Mouse (Mus musculus) c-Kit-positive CD71-positive TER-119-negative erythroid progenitor cells, embryonic 14.5 days (primary cell): ENCODE results near the gene Pdcd6.

ENCODE experiments used
- DNase-seq: peaks from one replicate; pipeline ENCODE4 v3.0.0-alpha.2; 2013; ENCODE audit warnings: low read depth

Gene Pdcd6

GRCm38 (mm10) chr13:74317170-74317849 lies at the start of gene Pdcd6:
TSS of gene Pdcd6 (minus strand) at chr13:74317580.
- peak; percentile 99 for DNase-seq

DNA sequence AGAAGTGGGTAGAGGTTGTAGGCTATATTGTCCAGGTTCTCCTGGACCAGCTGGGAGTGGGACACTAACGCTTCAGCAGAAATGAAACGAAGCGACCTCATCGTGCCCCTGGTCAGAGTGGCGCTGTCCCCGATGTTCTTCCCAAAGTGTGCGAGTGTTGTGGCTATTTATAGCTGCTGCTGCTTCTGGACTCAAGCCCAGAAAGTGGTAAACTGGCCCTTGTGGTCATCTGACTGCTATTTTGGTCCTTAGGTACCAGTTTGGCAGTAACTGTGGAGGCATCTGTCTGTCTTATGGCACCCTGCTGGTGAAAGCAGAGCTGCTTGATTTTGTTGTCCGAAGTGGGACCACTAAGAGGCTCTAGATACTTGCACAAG lies 46.5 kb upstream of the Pdcd6 start, which contains the start of gene Lrrc14b:
Lrrc14b (minus strand) TSS at position 147 of the 377 bp plus-strand sequence.
- no peak for DNase-seq

DNA sequence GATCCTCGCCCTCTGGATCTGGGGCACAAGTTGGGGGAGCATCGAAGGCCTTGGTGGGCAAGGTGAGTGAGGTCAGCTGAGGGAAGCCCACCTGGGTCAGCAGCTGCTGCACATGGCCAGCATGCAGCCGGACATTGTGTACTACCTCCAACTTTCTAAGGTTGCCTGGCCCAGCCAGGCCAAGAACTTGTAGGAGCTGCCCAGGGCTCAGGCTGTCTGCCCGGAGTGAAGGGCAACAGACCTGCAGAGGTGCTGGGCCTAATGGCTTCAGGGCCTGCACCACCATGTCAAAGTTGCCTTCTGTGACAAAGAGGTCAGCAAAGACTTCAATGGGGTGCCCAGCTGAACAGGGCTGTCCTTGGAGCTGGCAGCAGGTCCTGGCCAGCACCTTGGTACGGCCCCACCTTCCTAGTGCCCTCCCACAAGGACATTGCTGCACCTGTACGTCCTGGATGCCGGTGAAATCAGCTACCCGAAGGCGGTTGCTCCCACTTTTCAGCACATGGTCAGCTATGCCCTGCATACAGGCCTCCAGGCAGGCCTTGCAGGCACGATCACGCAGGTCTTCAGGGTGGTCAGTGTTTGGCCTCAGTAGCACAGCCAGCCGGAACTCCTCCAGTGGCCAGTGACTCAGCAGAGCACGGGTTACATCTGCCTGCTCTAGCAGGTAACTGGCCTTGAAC lies 45.9 kb upstream of the Pdcd6 start:
- no peak for DNase-seq

DNA sequence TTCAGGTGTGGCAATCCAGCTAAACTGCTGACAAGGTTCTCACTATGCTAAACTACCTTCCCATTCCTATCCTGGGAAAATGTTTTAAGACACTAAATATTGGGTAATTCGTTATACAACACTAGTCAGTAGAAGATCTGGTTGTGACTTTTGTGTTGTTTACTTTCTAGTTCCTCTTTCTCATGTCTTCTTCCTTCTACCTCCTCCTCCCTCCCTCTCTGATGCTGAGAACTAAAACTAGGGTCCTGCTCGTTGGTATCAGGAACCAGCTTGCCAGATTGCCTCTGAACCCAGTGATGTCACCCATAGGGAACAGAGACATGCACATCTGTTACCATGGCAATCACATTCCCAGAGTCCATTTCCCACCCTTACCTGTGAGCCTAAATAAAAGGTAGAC lies 44.8 kb upstream of the Pdcd6 start:
- no peak for DNase-seq

- DNase-seq: no peak
Observed at GRCm38 (mm10) chr13:74356491-74356890, 39.1 kb upstream of the Pdcd6 start.

GRCm38 (mm10) chr13:74350435-74350906 lies 33.1 kb upstream of the Pdcd6 start:
- peak; percentile 29 for DNase-seq

DNA sequence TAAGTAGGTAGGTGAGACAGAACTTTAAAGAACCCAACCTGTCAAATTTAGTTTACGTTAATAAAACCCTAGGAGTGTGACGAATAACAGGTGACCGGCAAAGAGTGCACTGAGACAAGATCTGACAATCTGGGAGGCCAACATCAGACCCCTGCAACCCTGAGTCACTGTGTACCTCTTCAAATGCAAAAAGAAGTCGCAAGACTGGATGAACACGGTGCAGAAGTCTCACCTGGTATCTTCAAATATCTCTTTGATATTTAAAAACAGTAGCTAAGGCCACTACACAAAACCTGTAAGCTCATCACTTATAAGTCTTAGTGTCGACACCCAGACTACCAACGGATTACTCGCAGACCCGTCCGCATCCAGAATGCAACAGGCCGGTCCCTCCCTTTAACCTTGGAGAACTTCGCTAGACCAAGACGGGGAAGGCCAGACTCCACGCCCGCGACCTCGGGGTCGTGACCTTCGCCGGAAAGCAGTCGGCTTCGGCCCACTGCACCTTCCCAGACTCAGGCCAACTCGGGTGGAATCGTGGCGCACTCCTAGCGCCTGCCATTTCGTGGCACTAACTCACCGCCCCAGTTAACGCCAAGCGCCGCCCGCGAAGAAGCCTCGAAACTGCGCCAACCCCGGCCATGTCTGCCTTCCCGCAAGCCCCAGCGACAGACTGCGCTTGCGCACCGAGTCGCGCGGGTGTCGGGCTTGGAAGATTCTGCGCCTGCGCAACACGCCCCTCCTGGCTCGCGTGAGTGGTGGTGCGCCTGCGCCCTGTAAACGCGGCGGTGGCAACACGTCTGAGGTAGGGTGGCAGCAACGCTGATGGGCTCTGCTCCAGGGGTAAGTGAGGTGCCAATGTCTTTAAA lies 32.4 kb upstream of the Pdcd6 start, which contains the start of the genes Sdha and Ccdc127:
Sdha (minus strand) TSS at position 715 of the 869 bp plus-strand sequence.
Ccdc127 (plus strand) TSS at position 744 of the 869 bp plus-strand sequence.
- peak; percentile 96 for DNase-seq

GRCm38 (mm10) chr13:74341036-74341435 lies 23.7 kb upstream of the Pdcd6 start:
- peak; percentile 51 for DNase-seq

GRCm38 (mm10) chr13:74329321-74329720 lies 11.9 kb upstream of the Pdcd6 start:
- DNase-seq: no peak

DNA sequence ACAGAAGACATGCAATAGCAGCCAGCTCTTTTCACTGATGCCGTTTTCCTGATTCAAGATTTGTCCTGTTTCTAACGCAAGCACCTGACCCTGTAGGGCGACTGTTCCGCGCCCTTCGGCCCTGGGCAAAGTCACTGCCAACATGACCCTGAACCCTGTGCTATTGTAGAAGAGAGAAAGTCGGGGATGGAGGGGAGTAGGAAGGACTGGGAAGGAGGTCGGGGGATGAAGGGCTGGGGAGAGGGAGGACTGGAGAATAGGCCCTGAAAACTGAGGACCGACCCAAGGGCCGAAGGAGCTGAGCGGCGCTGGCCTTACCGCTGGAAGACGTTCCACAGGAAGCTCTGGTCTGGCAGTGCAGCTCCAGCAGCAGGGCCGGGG lies 601 bp downstream of the Pdcd6 start:
- DNase-seq: no peak

DNA sequence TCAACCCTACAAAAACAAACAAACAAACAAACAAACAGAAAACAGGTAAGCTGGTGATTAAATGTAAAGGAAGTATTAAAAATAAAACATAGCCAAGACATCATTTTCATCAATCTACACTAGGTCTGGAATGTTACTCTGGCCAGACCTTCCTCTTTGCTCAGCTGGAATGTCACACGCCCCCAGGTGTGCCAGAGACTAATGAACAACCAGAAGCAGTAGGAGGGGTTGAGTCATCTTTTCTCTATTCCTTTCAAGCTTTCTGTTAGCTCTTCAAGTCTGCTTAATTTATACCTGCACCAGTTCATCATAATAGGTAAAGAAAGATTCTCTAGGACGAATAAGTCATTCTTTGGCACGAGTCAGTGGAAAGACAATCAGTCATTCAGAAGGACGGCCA lies 994 bp downstream of the Pdcd6 start:
- no peak for DNase-seq

DNA sequence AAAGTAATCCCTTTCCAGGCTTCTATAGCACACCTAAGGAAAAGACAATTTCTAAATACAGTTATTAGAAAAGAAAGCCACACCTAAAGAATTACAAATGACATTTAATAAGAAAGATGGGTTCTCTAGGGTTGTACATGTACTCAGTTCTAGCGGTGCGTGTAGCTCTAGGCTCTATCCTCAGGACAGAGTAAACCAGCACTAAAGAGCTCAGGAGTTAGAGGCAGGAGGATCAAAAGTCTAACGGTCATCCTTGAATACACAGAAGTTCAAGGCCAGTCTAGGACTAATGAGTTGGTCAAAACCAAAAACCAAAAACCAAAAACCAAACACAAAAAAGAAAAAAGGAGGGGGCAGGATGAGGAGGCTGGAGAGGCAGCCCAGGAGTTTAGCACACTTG lies 2.8 kb downstream of the Pdcd6 start:
- DNase-seq: no peak

DNA sequence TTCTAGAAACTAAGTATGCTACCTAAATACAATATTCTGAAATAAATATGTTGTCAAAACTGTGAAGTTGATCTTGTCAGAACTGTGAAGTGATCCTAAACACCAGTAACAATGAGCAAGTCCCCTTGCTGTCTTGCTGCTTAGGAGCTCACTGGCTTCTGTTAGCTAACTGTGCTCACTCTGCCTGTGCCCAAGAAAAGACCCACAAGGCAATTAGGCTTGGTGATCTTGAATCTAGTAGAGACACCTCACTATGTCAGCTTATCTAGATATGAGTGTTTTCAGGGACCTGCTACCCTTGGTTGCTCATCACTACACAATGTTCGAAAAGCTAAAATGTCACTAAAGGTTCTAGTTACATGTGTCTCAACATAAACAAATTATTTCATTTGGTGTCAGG lies 11.6 kb downstream of the Pdcd6 start:
- DNase-seq: no peak

- DNase-seq: no peak
Observed at GRCm38 (mm10) chr13:74305380-74305779, 12.0 kb downstream of the Pdcd6 start.

DNA sequence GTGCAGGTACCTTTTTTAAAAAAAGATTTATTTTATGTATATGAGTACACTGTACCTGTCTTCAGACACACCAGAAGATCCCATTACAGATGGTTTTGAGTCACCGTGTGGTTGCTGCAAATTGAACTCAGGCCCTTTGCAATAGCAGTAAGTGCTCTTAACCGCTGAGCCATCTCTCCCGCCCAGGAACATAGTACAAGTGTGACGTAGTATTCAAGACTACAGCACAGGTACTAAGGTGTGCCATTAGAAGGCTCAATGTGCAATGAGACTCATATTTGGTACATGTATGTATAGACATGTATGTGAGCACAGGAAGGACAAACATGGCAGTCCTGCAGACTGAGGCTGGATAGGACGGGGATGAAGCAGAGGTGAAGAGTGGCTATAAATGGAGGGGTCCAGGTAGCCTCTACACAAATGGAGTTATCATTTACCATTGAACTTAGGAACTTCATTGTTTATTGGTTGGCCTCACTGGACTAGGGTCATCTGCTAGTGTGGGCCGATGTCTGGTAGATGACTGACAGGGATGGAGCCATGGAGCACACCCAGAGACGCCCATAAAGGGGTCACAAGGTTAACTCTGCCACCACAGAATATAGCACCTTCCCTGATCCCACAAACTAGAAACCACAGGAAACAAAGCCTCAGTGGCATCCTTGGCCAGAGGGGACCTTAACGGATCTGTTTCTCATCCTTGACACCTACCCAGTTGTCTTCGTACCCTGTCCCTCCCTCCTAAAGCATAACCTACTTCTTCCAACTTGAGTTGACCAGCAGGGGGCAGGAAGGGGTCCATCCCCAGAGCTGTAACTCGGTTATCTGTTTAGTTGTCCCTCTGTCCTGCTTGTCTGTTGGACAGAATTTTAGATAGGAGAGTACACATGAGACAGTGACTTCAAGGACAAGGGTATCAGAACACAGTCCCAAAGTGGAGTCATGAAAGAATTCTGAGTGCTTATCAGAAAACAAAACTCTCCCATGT lies 15.0 kb downstream of the Pdcd6 start:
- DNase-seq: no peak

DNA sequence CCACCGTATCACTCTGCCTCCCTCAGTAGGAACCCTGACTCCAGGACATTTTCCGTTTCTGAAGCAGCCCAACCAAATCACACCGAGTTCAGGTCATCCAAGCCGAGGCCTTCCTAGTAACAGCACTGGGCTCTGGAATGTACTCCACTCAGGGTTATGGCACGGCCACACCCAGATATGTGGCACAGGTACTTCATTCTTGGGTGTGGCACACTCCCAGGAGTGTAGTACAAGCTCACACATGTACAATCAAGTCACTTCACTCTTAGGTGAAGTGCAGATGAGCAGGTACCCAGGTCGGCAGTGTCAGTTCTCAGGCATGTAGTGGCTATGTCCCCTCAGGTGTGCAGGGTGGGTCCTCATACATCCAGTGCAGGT lies 15.8 kb downstream of the Pdcd6 start:
- DNase-seq: no peak

- no peak for DNase-seq
Observed at GRCm38 (mm10) chr13:74300925-74301606, 16.3 kb downstream of the Pdcd6 start.

DNA sequence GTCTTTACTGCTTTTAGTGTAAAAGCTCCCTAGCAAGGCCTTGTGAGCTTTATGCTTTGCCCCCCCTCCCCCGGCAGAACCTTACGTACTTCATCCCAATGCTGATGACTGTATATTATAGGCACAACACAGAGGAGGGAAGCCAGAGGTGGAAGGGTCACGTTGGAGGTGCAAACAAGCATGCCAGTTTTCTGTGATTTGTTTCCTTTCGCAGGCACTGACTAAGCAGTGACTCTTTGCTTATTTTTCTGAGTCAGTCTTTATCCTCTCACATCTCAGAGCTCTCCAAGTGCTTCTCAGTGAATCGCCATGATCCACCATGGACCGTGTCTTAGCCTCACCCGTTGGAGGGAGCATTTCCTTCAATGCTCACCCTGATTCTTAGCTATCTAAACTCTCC lies 21.0 kb downstream of the Pdcd6 start:
- DNase-seq: no peak

DNA sequence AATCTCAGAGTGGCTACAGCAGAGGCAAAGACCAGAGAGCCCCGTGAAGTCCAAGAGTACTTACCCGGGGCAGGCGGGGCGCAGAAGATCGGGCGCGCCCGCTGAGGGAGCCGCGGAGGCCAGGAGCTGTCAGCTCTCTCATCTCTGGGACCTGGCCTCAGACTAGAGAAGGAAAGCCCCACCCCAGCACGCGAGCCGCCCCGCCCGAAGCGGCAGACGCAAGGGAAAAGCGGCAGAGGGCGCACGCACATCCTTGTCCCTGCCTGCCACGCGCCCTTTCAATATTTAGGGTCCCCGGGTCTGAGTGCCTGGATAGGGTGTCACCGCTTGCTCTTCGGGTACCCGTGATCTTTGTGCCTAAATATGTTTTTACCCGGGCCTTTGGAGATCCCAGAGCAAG lies 25.2 kb downstream of the Pdcd6 start, which contains the start of gene Ahrr:
Ahrr (minus strand) TSS at position 165 of the 400 bp plus-strand sequence.
- DNase-seq: peak; percentile 46

- no peak for DNase-seq
Observed at GRCm38 (mm10) chr13:74289646-74290045, 27.7 kb downstream of the Pdcd6 start.

GRCm38 (mm10) chr13:74282299-74282698 lies 35.1 kb downstream of the Pdcd6 start:
- no peak for DNase-seq
